Mouse (Mus musculus): ENCODE measurements around the gene Setd3. TPM values are rescaled to one million over a fixed set of nuclear protein-coding genes. Genes with fewer than 3 reads are reported as not detected.

Gene Setd3
- polyA plus RNA-seq, 1 experiment, result 37.9 TPM

DNA sequence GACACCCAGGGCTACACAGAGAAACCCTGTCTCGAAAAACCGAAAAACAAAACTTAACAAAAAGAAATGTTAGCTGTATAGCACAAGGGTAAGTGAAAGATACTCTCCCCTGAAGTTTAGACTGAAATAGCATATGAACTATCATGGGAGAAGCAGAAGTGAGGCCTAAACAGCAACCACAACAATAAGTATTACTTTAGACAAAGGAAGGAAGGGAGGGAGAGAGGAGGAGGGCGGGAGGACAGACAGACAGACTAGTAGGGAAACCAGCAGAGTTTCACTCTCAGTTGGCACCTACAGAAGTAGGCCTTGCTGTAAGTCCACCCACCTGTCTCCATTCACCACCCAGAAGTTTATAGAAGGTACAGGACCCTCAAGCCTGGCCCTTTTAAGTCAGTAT, 8.6 kb downstream of the Setd3 start:
- no peak overlapping the region for H3K4me3 ChIP-seq (ENCODE audit: control insufficient read depth, low read depth, low read length)
- TF ChIP-seq CTCF (IDR thresholded peaks at IDR 0.05; ENCODE audit: control insufficient read depth, insufficient read depth, insufficient replicate concordance, low read depth, low read length) (no peak), POLR2A (IDR thresholded peaks at IDR 0.05; ENCODE audit: control insufficient read depth, low read depth, low read length) (no peak)
- no peaks in the 10 kb centered on the region for H3K36me3 ChIP-seq (ENCODE audit: control insufficient read depth, insufficient read depth, low read length)
- H3K4me1 ChIP-seq (ENCODE audit: control insufficient read depth, insufficient read depth, low read length), result no peaks in the 10 kb centered on the region; the same call in none of the 2 replicates
- no peak overlapping the region for H3K27ac ChIP-seq (ENCODE audit: control insufficient read depth, insufficient read depth, low read depth, low read length)
- H3K27me3 ChIP-seq (ENCODE audit: control insufficient read depth, insufficient read depth, low read length), result no peaks in the 10 kb centered on the region

DNA sequence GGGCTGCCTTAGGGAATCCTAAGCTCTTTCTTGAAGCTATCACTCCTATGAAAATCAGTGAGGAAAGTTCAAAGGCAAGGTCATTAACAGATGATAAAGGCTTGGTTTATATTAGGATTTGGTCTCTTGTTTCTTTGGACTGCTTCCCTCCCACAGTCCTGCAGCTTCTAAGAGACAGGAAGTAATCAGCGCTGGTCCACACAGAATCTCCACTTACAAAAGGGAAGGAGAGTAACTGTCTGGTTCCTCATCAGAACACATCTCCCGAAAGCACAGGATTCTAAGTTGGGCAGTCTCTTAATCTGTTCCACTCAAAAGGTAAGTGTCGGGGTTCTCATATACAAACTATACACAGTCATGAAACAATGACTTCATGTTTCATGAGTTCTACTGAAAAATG, 10.2 kb downstream of the Setd3 start:
- Histone ChIP-seq H3K4me3 (ENCODE audit: control insufficient read depth, low read depth, low read length) (no peak overlapping the region), H3K27me3 (ENCODE audit: control insufficient read depth, insufficient read depth, low read length) (no peaks in the 10 kb centered on the region), H3K4me1 (ENCODE audit: control insufficient read depth, insufficient read depth, low read length) (no peaks in the 10 kb centered on the region; the same call in none of the 2 replicates), H3K36me3 (ENCODE audit: control insufficient read depth, insufficient read depth, low read length) (peaks cover 3% of the 10 kb centered on the region), H3K27ac (ENCODE audit: control insufficient read depth, insufficient read depth, low read depth, low read length) (no peak overlapping the region)
- TF ChIP-seq POLR2A (IDR thresholded peaks at IDR 0.05; ENCODE audit: control insufficient read depth, low read depth, low read length) (no peak), CTCF (IDR thresholded peaks at IDR 0.05; ENCODE audit: control insufficient read depth, insufficient read depth, insufficient replicate concordance, low read depth, low read length) (no peak)

DNA sequence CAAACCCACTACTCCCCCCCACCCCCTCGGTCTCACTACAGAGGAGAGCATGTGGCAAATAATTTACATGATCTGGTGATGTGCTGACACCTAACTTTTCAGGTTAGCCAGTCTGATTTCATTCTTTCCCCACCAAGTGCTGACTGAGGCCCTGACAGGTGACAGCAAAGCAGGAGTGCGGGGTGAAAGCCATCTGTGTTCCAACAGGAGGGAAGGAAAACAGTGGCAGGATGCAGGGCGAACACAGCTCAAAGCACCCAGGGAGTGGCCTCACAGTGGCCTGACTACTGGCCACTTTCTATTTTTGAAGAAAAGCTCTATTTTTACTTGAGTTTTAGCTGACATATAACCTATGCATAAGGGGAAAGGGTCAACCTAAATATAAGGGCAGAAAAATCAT, 15.4 kb downstream of the Setd3 start:
- H3K27ac ChIP-seq (ENCODE audit: control insufficient read depth, insufficient read depth, low read depth, low read length), result no peak overlapping the region
- peaks cover 3% of the 10 kb centered on the region for H3K36me3 ChIP-seq (ENCODE audit: control insufficient read depth, insufficient read depth, low read length)
- no peaks in the 10 kb centered on the region for H3K27me3 ChIP-seq (ENCODE audit: control insufficient read depth, insufficient read depth, low read length)
- no peak overlapping the region for H3K4me3 ChIP-seq (ENCODE audit: control insufficient read depth, low read depth, low read length)
- TF ChIP-seq POLR2A (IDR thresholded peaks at IDR 0.05; ENCODE audit: control insufficient read depth, low read depth, low read length) (no peak), CTCF (IDR thresholded peaks at IDR 0.05; ENCODE audit: control insufficient read depth, insufficient read depth, insufficient replicate concordance, low read depth, low read length) (no peak)
- no peaks in the 10 kb centered on the region for H3K4me1 ChIP-seq (ENCODE audit: control insufficient read depth, insufficient read depth, low read length)

DNA sequence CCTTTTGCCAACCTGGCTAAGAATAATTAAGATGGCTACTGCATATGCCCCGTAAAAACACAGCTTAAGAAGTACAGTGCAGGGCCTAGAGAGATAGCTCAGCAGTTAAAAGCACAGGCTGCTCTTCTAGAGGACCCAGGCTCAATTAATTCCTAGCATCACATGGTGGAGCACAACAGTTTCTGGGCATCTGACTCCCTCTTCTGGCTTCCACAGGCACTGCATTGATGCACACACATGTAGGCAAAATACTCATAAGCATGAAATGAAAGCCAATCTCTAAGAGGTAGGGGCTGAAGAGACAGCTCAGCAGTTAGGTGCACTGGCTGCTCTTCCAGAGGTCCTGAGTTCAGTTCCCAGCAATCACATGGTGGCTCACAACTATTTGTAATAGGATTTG, 17.1 kb downstream of the Setd3 start:
- TF ChIP-seq CTCF (IDR thresholded peaks at IDR 0.05; ENCODE audit: control insufficient read depth, insufficient read depth, insufficient replicate concordance, low read depth, low read length) (no peak), POLR2A (IDR thresholded peaks at IDR 0.05; ENCODE audit: control insufficient read depth, low read depth, low read length) (no peak)
- Histone ChIP-seq H3K4me1 (ENCODE audit: control insufficient read depth, insufficient read depth, low read length) (no peaks in the 10 kb centered on the region), H3K4me3 (ENCODE audit: control insufficient read depth, low read depth, low read length) (no peak overlapping the region), H3K36me3 (ENCODE audit: control insufficient read depth, insufficient read depth, low read length) (peaks cover 3% of the 10 kb centered on the region), H3K27me3 (ENCODE audit: control insufficient read depth, insufficient read depth, low read length) (no peaks in the 10 kb centered on the region), H3K27ac (ENCODE audit: control insufficient read depth, insufficient read depth, low read depth, low read length) (no peak overlapping the region)

DNA sequence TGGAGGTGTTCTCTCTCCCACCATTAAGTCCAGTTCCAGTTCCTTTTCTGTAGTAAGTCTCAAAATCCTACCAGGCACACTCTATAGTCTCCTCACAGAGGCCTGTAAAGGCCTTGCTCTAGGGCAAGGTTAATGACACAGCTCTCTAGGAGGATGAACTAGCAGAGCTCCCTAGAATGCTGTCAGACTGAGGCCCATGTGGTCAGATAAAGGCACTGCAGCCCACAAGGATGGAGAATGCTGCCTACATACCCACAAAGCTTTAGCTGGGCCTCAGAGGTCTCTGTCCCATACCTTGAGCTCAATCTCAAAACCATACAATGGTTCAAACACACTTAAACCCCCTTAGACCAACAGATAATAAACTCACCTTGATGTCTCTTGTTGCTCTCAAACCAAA, 19.3 kb downstream of the Setd3 start:
- TF ChIP-seq CTCF (IDR thresholded peaks at IDR 0.05; ENCODE audit: control insufficient read depth, insufficient read depth, insufficient replicate concordance, low read depth, low read length) (no peak), POLR2A (IDR thresholded peaks at IDR 0.05; ENCODE audit: control insufficient read depth, low read depth, low read length) (no peak)
- H3K27me3 ChIP-seq (ENCODE audit: control insufficient read depth, insufficient read depth, low read length), result no peaks in the 10 kb centered on the region
- H3K36me3 ChIP-seq (ENCODE audit: control insufficient read depth, insufficient read depth, low read length), result peaks cover 4% of the 10 kb centered on the region

DNA sequence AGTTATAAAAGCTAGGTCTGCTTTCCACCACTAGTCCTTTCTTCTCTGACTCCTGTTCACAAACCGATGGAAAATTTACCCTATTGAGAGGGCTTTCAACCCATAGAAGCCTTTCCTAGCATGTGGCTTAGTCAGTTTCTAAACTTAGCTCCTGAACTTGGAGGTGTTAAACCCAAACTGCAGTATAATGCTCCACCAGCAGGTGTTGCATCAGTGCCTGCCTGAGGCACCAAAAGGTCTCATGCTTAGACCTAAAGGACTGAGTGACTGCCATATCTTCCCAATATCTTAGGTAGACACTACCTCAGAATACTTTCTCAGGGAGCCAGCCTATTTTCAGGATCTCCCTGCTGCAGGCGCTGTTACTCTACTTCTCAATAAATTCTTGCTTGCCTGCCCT, 26.4 kb downstream of the Setd3 start:
- H3K27ac ChIP-seq (ENCODE audit: control insufficient read depth, insufficient read depth, low read depth, low read length), result no peak overlapping the region
- no peak for TF ChIP-seq CTCF (IDR thresholded peaks at IDR 0.05; ENCODE audit: control insufficient read depth, insufficient read depth, insufficient replicate concordance, low read depth, low read length)
- TF ChIP-seq POLR2A (IDR thresholded peaks at IDR 0.05; ENCODE audit: control insufficient read depth, low read depth, low read length), result no peak
- no peak overlapping the region for H3K4me3 ChIP-seq (ENCODE audit: control insufficient read depth, low read depth, low read length)
- H3K27me3 ChIP-seq (ENCODE audit: control insufficient read depth, insufficient read depth, low read length), result no peaks in the 10 kb centered on the region
- H3K4me1 ChIP-seq (ENCODE audit: control insufficient read depth, insufficient read depth, low read length), result no peaks in the 10 kb centered on the region
- H3K36me3 ChIP-seq (ENCODE audit: control insufficient read depth, insufficient read depth, low read length), result peaks cover 9% of the 10 kb centered on the region; the same call in 1 of the 2 replicates

More for the DNA sequence above, 19.3 kb downstream of the Setd3 start:
- Histone ChIP-seq H3K4me1 (ENCODE audit: control insufficient read depth, insufficient read depth, low read length) (no peaks in the 10 kb centered on the region), H3K4me3 (ENCODE audit: control insufficient read depth, low read depth, low read length) (no peak overlapping the region), H3K27ac (ENCODE audit: control insufficient read depth, insufficient read depth, low read depth, low read length) (no peak overlapping the region)

DNA sequence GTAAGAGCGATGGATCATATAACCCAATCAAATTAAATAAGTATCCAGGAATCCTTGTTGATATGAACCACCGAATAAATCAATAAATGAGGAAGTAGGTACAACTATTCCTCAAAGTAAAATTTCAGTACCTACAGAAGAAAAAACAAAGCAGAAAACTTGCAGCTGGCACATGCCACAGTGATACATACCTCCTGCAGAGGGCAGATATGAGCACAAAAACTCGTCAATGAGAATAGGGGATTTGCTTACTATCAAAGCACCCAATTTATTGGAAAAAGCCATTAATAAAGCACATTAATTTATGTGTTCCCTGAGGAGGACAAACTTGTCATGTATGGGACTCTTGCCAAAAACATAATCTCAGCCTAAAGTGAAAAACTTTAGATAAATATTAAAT, 29.4 kb downstream of the Setd3 start:
- TF ChIP-seq POLR2A (IDR thresholded peaks at IDR 0.05; ENCODE audit: control insufficient read depth, low read depth, low read length) (no peak), CTCF (IDR thresholded peaks at IDR 0.05; ENCODE audit: control insufficient read depth, insufficient read depth, insufficient replicate concordance, low read depth, low read length) (no peak)
- peaks cover 8% of the 10 kb centered on the region; the same call in 1 of the 2 replicates for H3K36me3 ChIP-seq (ENCODE audit: control insufficient read depth, insufficient read depth, low read length)

DNA sequence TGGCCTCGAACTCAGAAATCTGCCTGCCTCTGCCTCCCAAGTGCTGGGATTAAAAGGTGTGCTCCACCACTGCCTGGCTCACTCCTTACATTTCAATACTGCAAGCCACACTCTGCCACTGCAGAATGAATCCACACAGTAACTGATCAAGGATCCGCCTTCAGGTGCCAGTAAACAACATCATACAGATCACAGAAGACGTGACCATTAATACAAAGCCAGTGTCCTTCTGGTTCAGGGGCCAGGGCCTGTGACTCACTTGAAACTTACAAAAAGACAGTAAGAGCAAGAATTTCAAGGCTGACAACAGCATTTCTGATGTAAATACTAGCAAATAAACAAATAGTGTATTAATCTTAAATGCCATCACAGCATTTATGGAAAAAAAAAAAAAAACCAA, 33.9 kb downstream of the Setd3 start:
- Histone ChIP-seq H3K4me3 (ENCODE audit: control insufficient read depth, low read depth, low read length) (no peak overlapping the region), H3K4me1 (ENCODE audit: control insufficient read depth, insufficient read depth, low read length) (no peaks in the 10 kb centered on the region), H3K36me3 (ENCODE audit: control insufficient read depth, insufficient read depth, low read length) (peaks cover 5% of the 10 kb centered on the region; the same call in 1 of the 2 replicates), H3K27ac (ENCODE audit: control insufficient read depth, insufficient read depth, low read depth, low read length) (no peak overlapping the region), H3K27me3 (ENCODE audit: control insufficient read depth, insufficient read depth, low read length) (no peaks in the 10 kb centered on the region)
- TF ChIP-seq CTCF (IDR thresholded peaks at IDR 0.05; ENCODE audit: control insufficient read depth, insufficient read depth, insufficient replicate concordance, low read depth, low read length) (no peak), POLR2A (IDR thresholded peaks at IDR 0.05; ENCODE audit: control insufficient read depth, low read depth, low read length) (no peak)

More for the DNA sequence above, 29.4 kb downstream of the Setd3 start:
- no peaks in the 10 kb centered on the region for H3K27me3 ChIP-seq (ENCODE audit: control insufficient read depth, insufficient read depth, low read length)
- H3K4me3 ChIP-seq (ENCODE audit: control insufficient read depth, low read depth, low read length), result no peak overlapping the region
- no peak overlapping the region for H3K27ac ChIP-seq (ENCODE audit: control insufficient read depth, insufficient read depth, low read depth, low read length)
- H3K4me1 ChIP-seq (ENCODE audit: control insufficient read depth, insufficient read depth, low read length), result no peaks in the 10 kb centered on the region
